16 mouse cellular contexts compared by ENCODE assay signal in the genomic region with DNA sequence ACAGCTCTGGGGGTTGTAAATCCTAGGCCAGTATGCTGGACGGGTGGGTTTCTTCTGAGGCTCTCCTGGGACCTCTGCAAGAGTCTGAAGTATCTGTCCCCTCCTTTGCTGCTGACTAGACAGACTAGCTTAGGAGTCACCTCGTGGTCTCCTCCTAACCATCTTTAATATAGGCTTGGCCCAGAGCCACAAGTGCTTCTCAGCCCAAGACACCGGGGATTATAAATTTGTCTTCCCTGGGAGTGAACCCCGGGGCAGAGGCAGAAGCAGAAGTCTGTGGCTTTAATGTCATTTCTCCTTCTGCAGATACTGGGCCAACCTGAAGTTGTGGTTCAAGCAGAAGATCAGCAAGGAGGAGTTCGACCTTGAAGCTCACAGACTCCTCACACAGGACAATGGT. TPM values are rescaled to one million over a fixed set of nuclear protein-coding genes. Genes with fewer than 3 reads are reported as not detected.
DNase-seq lines count a peak whose midpoint lies in the region; ATAC-seq and TF ChIP-seq lines count a peak whose summit lies in the region.
"Had no signal": no experiment of that assay in that cellular context is flagged by ENCODE, and none has a peak within 500 bp of the region (broad histone marks: within the 10 kb centered on the region; RNA-seq: fewer than 3 reads in every experiment).

No protein-coding gene starts in this region.

- no peak overlapping the region for H3K4me2 ChIP-seq in heart, embryonic 14.5 days (ENCODE audit: low read length)
- H3K4me2 ChIP-seq in liver, embryonic 11.5 days, result peak overlapping the region; percentile 78
- peak overlapping the region; percentile 69; the same call in 1 of the 2 replicates for H3K4me2 ChIP-seq in liver, embryonic 14.5 days (ENCODE audit: low read depth)

- H3K4me3 ChIP-seq in heart, embryonic 14.5 days (ENCODE audit: control insufficient read depth in 1 of 2, insufficient read depth in 1 of 2, low read depth in 1 of 2, low read length in 2 of 2), result no peak overlapping the region
- no peak overlapping the region; the same call in 1 of the 2 replicates for H3K4me3 ChIP-seq in liver, embryonic 11.5 days (ENCODE audit: low read depth, low read length)
- no peak overlapping the region for H3K4me3 ChIP-seq in liver, embryonic 14.5 days (ENCODE audit: insufficient read depth in 1 of 2, low read depth in 2 of 2, low read length in 2 of 2)
- H3K4me3 ChIP-seq: forebrain, embryonic 12.5 days; hindbrain, embryonic 15.5 days; neural tube, embryonic 12.5 days had no signal

- 79% methylated on average over 5 of the region's 5 CpGs for WGBS in heart, embryonic 14.5 days
- 63% methylated on average over 5 of the region's 5 CpGs for WGBS in liver, embryonic 11.5 days
- WGBS in liver, embryonic 14.5 days (ENCODE audit: insufficient replicate concordance), result 32% methylated on average over 5 of the region's 5 CpGs

- no peak overlapping the region for H3K27ac ChIP-seq in heart, embryonic 14.5 days (replicated peaks in 1 of 2; ENCODE audit: control insufficient read depth in 1 of 2, insufficient read depth in 1 of 2, low read depth in 2 of 2, low read length in 2 of 2)
- no peak overlapping the region for H3K27ac ChIP-seq in liver, embryonic 11.5 days (ENCODE audit: low read depth, low read length)
- H3K27ac ChIP-seq in liver, embryonic 14.5 days, result no peak overlapping the region
- H3K27ac ChIP-seq: forebrain, embryonic 12.5 days; hindbrain, embryonic 15.5 days; kidney, postnatal 0 days; neural tube, embryonic 12.5 days had no signal

- H3K9ac ChIP-seq in heart, embryonic 14.5 days (ENCODE audit: low read length), result peak overlapping the region; percentile 21; the same call in 1 of the 2 replicates
- H3K9ac ChIP-seq in liver, embryonic 11.5 days (ENCODE audit: low read depth, low read length), result no peak overlapping the region
- H3K9ac ChIP-seq in liver, embryonic 14.5 days (replicated peaks), result no peak overlapping the region
- H3K9ac ChIP-seq: forebrain, embryonic 12.5 days had no signal

- H3K36me3 ChIP-seq in heart, embryonic 14.5 days (ENCODE audit: control insufficient read depth, insufficient read depth, low read length), result peaks cover 48% of the 10 kb centered on the region
- H3K36me3 ChIP-seq in liver, embryonic 11.5 days (ENCODE audit: control insufficient read depth, insufficient read depth, low read length), result peaks cover 13% of the 10 kb centered on the region
- peaks cover 3% of the 10 kb centered on the region for H3K36me3 ChIP-seq in liver, embryonic 14.5 days (replicated peaks; ENCODE audit: control insufficient read depth, insufficient read depth, low read depth)

- no peak for DNase-seq in heart, postnatal 10 days
- no peak for DNase-seq in liver, embryonic 11.5 days (ENCODE audit: low spot score)
- DNase-seq in liver (no peak), MEL-GATA-1-ER (ENCODE audit: extremely low read depth, low read depth) (peak; percentile 41)
- no peak for DNase-seq in liver, embryonic 14.5 days (ENCODE audit: low read depth in 3 of 3, low spot score in 3 of 3)
- DNase-seq in retina, postnatal 1 day, result no peak
- DNase-seq: adrenal gland, postnatal 10 days; cerebellum, adult 8-10 months; lung, postnatal 4 days; midbrain, embryonic 14.5 days had no signal

- H3K4me1 ChIP-seq in heart, embryonic 14.5 days (ENCODE audit: control insufficient read depth in 2 of 2, insufficient read depth in 2 of 2, low read length in 2 of 2), result peaks cover 2 to 17% of the 10 kb centered on the region in 2 experiments; a peak in 3 of 4 replicates
- H3K4me1 ChIP-seq in liver, embryonic 11.5 days (replicated peaks; ENCODE audit: control insufficient read depth, insufficient read depth, low read length), result peaks cover 15% of the 10 kb centered on the region
- peaks cover 9 to 17% of the 10 kb centered on the region in 2 experiments for H3K4me1 ChIP-seq in liver, embryonic 14.5 days (replicated peaks; ENCODE audit: control insufficient read depth in 2 of 2, insufficient read depth in 2 of 2, low read length in 1 of 2)

- no peak for ATAC-seq in heart, embryonic 14.5 days (ENCODE audit: insufficient number of reproducible peaks, insufficient read depth, low FRiP score, low read depth)
- no peak for ATAC-seq in liver, embryonic 11.5 days (replicated peaks; ENCODE audit: low FRiP score)
- no peak for ATAC-seq in liver, embryonic 14.5 days (ENCODE audit: insufficient read depth)

- H3K27me3 ChIP-seq in heart, embryonic 14.5 days (ENCODE audit: control insufficient read depth, insufficient read depth, low read length), result no peaks in the 10 kb centered on the region
- no peaks in the 10 kb centered on the region for H3K27me3 ChIP-seq in liver, embryonic 11.5 days (replicated peaks; ENCODE audit: control insufficient read depth, insufficient read depth, low read length)
- H3K27me3 ChIP-seq in liver, embryonic 14.5 days (ENCODE audit: control insufficient read depth, insufficient read depth, low read length), result no peaks in the 10 kb centered on the region
- H3K27me3 ChIP-seq: forebrain, embryonic 12.5 days; hindbrain, embryonic 15.5 days; neural tube, embryonic 12.5 days had no signal

- TF ChIP-seq CTCF in liver, embryonic 14.5 days (IDR thresholded peaks at IDR 0.05; ENCODE audit: low read depth), result no peak

- intact Hi-C loops in heart, postnatal 10 days (cut with DNase I), result no loop called here

- no peaks in the 10 kb centered on the region for H3K9me3 ChIP-seq in heart, embryonic 14.5 days (ENCODE audit: control insufficient read depth, low read length)
- H3K9me3 ChIP-seq in liver, embryonic 11.5 days (ENCODE audit: control insufficient read depth, low read length), result no peaks in the 10 kb centered on the region
- H3K9me3 ChIP-seq in liver, embryonic 14.5 days (ENCODE audit: control insufficient read depth, low read length), result no peaks in the 10 kb centered on the region
- H3K9me3 ChIP-seq: forebrain, embryonic 12.5 days; G1E; hindbrain, embryonic 15.5 days; neural tube, embryonic 12.5 days had no signal

- TF ChIP-seq EP300 in liver, embryonic 14.5 days (IDR thresholded peaks at IDR 0.05; ENCODE audit: low read depth), result no peak

RNA-seq across cellular contexts. Expression of gene Tada1, which starts 2.9 kb away (rescaled TPM):
- 33.3 and 34.7 TPM in 2 replicates for polyA plus RNA-seq in heart, embryonic 14.5 days (2014; fragmentation: Nextera tagmentation; extraction: Ambion mirVana)
- total RNA-seq in heart, postnatal 10 days (2021), result 10 to 100 TPM; 13.9 to 15.6 TPM
- polyA plus RNA-seq in liver, embryonic 11.5 days (2014; fragmentation: Nextera tagmentation; extraction: Ambion mirVana), result 42.9 and 48.1 TPM in 2 replicates
- 11.0 and 13.7 TPM in 2 replicates for polyA plus RNA-seq in liver, embryonic 14.5 days (2012; rRNA removed)
- 21.7 and 23.0 TPM in 2 replicates for polyA plus RNA-seq in liver, embryonic 14.5 days (2014; fragmentation: Nextera tagmentation; extraction: Ambion mirVana)

RNA-seq across cellular contexts. Expression of gene Pogk, which starts 27.8 kb away (rescaled TPM):
- polyA plus RNA-seq in heart, embryonic 14.5 days (2014; fragmentation: Nextera tagmentation; extraction: Ambion mirVana), result 12.4 and 13.5 TPM in 2 replicates
- total RNA-seq in heart, postnatal 10 days (2021), result 10 to 100 TPM; 19.5 to 23.4 TPM
- 8.0 and 8.8 TPM in 2 replicates for polyA plus RNA-seq in liver, embryonic 11.5 days (2014; fragmentation: Nextera tagmentation; extraction: Ambion mirVana)
- 0.71 and 1.1 TPM in 2 replicates for polyA plus RNA-seq in liver, embryonic 14.5 days (2012; rRNA removed)
- polyA plus RNA-seq in liver, embryonic 14.5 days (2014; fragmentation: Nextera tagmentation; extraction: Ambion mirVana), result 0.61 and 0.63 TPM in 2 replicates
- polyA plus RNA-seq: G1E had no signal
